Mouse (Mus musculus): ENCODE data around the gene Arid3c. TPM values are rescaled to one million over a fixed set of nuclear protein-coding genes. Genes with fewer than 3 reads are reported as not detected.
"Not testable (repeated sequence)": the region's sequence is repeated elsewhere in the genome, so short reads cannot be mapped to it uniquely, and the experiment has no call there.

Gene Arid3c
- polyA plus RNA-seq, 1 experiment from 2014 or later, result 1.1 TPM

GRCm38 (mm10) chr4:41699783-41700182, 31.2 kb downstream of the Arid3c start, which contains the start of gene Il11ra1:
Gene Il11ra1, plus strand, starts transcription at chr4:41699989.
- H3K4me2 ChIP-seq, result peak within 1 kb of the TSS; percentile 39
- 83% methylated on average over 10 of the region's 10 CpGs for WGBS

DNA sequence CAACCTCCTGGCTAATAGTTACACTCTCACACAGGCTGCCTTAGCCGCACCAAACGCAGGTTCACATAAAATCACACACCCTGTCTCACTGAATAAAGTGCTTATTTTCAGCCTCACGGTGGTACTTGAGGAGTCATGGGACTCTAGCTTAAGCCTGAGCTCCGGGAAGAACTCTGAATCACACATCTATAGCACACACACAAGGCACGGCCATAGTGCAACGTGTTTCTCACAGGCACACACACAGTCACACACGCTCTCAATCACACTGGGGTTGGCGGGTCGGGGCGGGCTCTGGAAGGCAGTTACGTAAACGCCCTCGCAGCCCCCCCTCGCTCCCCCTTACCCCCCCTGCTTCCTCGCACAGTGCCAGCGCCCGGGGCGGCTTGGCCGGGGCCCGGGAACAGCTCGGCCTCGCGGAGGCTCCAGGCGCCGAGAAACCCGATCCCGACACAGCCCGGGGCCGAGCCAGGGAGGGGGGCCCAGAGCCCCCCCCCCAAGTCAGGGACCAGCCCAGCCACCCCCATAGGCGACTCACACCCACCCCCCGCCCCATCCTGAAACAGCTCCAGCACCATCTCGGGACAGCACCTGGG, 32.4 kb downstream of the Arid3c start:
- H3K36me3 ChIP-seq; H3K4me1 ChIP-seq (replicated peaks); H3K27me3 ChIP-seq; ATAC-seq (ENCODE audit: low FRiP score); H3K27ac ChIP-seq; H3K9me3 ChIP-seq; H3K4me3 ChIP-seq; H3K9ac ChIP-seq: not testable (repeated sequence)
- WGBS, result 7% methylated on average over 23 of the region's 32 CpGs
- peak overlapping the region; percentile 39 for H3K4me2 ChIP-seq

More at GRCm38 (mm10) chr4:41699783-41700182, 31.2 kb downstream of the Arid3c start, which contains the start of gene Il11ra1:
- H3K27ac ChIP-seq; H3K27me3 ChIP-seq; H3K36me3 ChIP-seq; ATAC-seq (ENCODE audit: low FRiP score); H3K9me3 ChIP-seq; H3K9ac ChIP-seq; H3K4me3 ChIP-seq; H3K4me1 ChIP-seq (replicated peaks): not testable (repeated sequence)

- Histone ChIP-seq H3K4me3 (peak within 1 kb of the TSS; percentile 25; the same call in 1 of the 2 replicates), H3K4me2 (peak within 1 kb of the TSS; percentile 42)
- ATAC-seq (ENCODE audit: low FRiP score); H3K36me3 ChIP-seq; H3K9ac ChIP-seq; H3K9me3 ChIP-seq; H3K4me1 ChIP-seq (replicated peaks); H3K27ac ChIP-seq; H3K27me3 ChIP-seq: not testable (repeated sequence)
- WGBS, result 7% methylated on average over 29 of the region's 40 CpGs
These were observed 33.8 kb downstream of the Arid3c start, which contains the start of gene Cntfr for GRCm38 (mm10) chr4:41696930-41697841. Gene Cntfr, minus strand, starts transcription at chr4:41697089.

DNA sequence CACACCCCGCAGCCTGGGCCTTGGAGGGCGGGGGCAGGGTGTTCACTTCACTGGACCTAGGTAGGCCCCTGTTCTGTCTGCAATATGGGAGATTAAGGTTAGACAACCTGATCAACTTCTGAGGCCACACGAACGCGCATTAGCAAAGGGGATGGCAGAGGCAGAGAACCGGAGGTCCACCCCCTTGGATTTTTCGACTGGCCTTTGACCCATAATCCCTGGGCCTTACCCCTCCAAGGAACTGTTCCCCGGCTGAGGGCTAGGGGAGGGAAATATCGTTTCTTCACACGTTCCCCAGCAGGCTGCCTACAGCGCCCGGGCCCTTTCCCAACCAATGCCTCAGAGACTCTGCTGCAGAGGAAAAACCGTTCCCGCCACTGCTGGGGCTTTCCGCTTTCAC, 34.5 kb downstream of the Arid3c start:
- H3K4me1 ChIP-seq (replicated peaks); ATAC-seq (ENCODE audit: low FRiP score); H3K9ac ChIP-seq; H3K36me3 ChIP-seq; H3K27me3 ChIP-seq; H3K9me3 ChIP-seq; H3K27ac ChIP-seq; H3K4me3 ChIP-seq; H3K4me2 ChIP-seq: not testable (repeated sequence)
- WGBS, result 9% methylated on average over 12 of the region's 15 CpGs

GRCm38 (mm10) chr4:41695800-41696199, 35.1 kb downstream of the Arid3c start:
- 1% methylated on average over 22 of the region's 38 CpGs for WGBS
- not testable (repeated sequence) for H3K9me3 ChIP-seq

DNA sequence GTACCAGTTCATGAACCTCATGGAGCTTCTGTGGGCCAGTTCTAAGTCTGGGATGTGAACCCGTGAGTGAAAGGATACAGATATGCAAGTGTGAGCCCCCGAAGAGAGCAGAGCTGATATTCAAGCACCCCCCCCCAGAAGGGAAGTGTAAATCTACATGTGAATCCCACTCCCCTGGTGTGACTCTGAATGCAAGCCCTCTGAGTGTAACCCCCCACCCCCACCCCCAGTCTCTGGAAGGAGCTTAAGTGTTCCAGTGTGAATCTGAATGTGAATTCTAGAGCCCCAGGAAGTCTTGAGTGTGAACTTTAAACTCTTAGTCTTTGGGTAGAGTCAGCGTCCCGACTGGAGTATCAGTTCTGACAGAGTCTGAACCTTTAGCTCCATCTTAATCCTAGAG, 37.4 kb downstream of the Arid3c start:
- H3K9me3 ChIP-seq; H3K27me3 ChIP-seq; H3K27ac ChIP-seq; H3K36me3 ChIP-seq; H3K9ac ChIP-seq; ATAC-seq (ENCODE audit: low FRiP score): not testable (repeated sequence)
- H3K4me3 ChIP-seq, result peak overlapping the region; percentile 22
- WGBS, result 8% methylated on average over 4 of the region's 4 CpGs
- H3K4me1 ChIP-seq (replicated peaks), result peaks cover 14% of the 10 kb centered on the region
- H3K4me2 ChIP-seq, result peak overlapping the region; percentile 46

More at GRCm38 (mm10) chr4:41695800-41696199, 35.1 kb downstream of the Arid3c start:
- not testable (repeated sequence) for H3K9ac ChIP-seq; H3K27ac ChIP-seq; H3K4me1 ChIP-seq (replicated peaks); ATAC-seq (ENCODE audit: low FRiP score); H3K27me3 ChIP-seq; H3K36me3 ChIP-seq
- H3K4me3 ChIP-seq, result peak overlapping the region; percentile 25
- H3K4me2 ChIP-seq, result peak overlapping the region; percentile 42

- H3K4me2 ChIP-seq; H3K36me3 ChIP-seq; H3K27ac ChIP-seq; ATAC-seq (ENCODE audit: low FRiP score); H3K9ac ChIP-seq; H3K27me3 ChIP-seq; H3K9me3 ChIP-seq; H3K4me3 ChIP-seq: not testable (repeated sequence)
- H3K4me1 ChIP-seq (replicated peaks), result peaks cover 19% of the 10 kb centered on the region
- no CpG with 5 or more reads among the region's 4 CpGs for WGBS
These were observed 40.9 kb downstream of the Arid3c start for GRCm38 (mm10) chr4:41690014-41690413.

GRCm38 (mm10) chr4:41688562-41688961, 42.4 kb downstream of the Arid3c start:
- not testable (repeated sequence) for H3K36me3 ChIP-seq; H3K27me3 ChIP-seq; H3K9ac ChIP-seq; ATAC-seq (ENCODE audit: low FRiP score); H3K9me3 ChIP-seq; H3K4me2 ChIP-seq; H3K4me3 ChIP-seq
- H3K27ac ChIP-seq, result peak overlapping the region; percentile 64
- WGBS, result 41% methylated on average over 1 of the region's 1 CpGs
- peaks cover 25% of the 10 kb centered on the region for H3K4me1 ChIP-seq (replicated peaks)

GRCm38 (mm10) chr4:41685882-41686492, 45.0 kb downstream of the Arid3c start:
- not testable (repeated sequence) for H3K4me3 ChIP-seq; H3K36me3 ChIP-seq; H3K9ac ChIP-seq; H3K4me2 ChIP-seq; H3K9me3 ChIP-seq; ATAC-seq (ENCODE audit: low FRiP score); H3K27me3 ChIP-seq
- Histone ChIP-seq H3K27ac (peak overlapping the region; percentile 58), H3K4me1 (replicated peaks) (peaks cover 38% of the 10 kb centered on the region)
- WGBS, result 9% methylated on average over 9 of the region's 10 CpGs

DNA sequence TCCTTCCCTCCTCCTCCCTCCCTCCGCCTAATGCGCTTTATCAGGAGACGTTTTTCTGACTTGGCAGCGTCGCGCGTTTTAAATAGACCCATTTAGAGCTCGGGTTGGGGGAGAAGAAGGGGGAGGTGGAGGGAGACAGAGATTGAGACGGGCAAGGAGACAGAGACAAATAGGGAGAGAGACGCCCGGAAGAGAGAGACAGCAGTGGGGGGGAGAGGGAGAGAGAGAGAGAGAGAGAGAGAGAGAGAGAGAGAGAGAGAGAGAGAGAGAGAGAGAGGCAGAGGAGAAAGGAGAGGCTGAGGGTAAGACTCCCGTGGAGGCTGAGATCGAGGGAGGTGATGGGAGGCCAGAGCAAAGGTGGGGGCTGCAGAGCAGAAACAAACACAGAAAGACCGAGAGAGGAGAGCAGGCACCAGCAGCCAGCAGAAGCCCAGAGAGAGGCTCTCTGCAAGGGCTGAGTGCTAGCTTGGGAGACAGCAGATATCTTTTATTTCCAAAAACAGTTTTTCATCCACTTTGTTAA, 46.0 kb downstream of the Arid3c start:
- Histone ChIP-seq H3K27ac (peak overlapping the region; percentile 81), H3K4me1 (replicated peaks) (peaks cover 47% of the 10 kb centered on the region), H3K4me2 (peak overlapping the region; percentile 25)
- not testable (repeated sequence) for H3K36me3 ChIP-seq, H3K4me3 ChIP-seq, H3K27me3 ChIP-seq, H3K9me3 ChIP-seq, H3K9ac ChIP-seq
- 2% methylated on average over 12 of the region's 14 CpGs for WGBS
- 0 out of 2 replicates have a peak, but pooled peaks have one; percentile 4 for ATAC-seq (ENCODE audit: low FRiP score)

GRCm38 (mm10) chr4:41684131-41684930, 46.6 kb downstream of the Arid3c start:
- not testable (repeated sequence) for H3K9me3 ChIP-seq, H3K27me3 ChIP-seq, H3K4me3 ChIP-seq, H3K36me3 ChIP-seq, H3K9ac ChIP-seq
- ATAC-seq (ENCODE audit: low FRiP score), result peak; percentile 29
- H3K4me1 ChIP-seq (replicated peaks), result peaks cover 53% of the 10 kb centered on the region
- WGBS, result 1% methylated on average over 23 of the region's 27 CpGs
- H3K4me2 ChIP-seq, result peak overlapping the region; percentile 40
- peak overlapping the region; percentile 81 for H3K27ac ChIP-seq
